Mouse (Mus musculus) gastrocnemius, adult 8-10 months (tissue): ENCODE measurements at regions not wholly inside any gene's neighbourhood (a gene's known extent, or its start where the extent isn't known, plus 50 kb on each side); places are given as distances from the start of the nearest gene placed in this dataset.

Experiments used
- DNase-seq, 2 experiments: peaks; one replicate each; pipeline ENCODE4 v3.0.0; 2022; ENCODE audit warnings: low spot score in 2 of 2

GRCm38 (mm10) chr14:9389180-9389579 lies 723.1 kb upstream of the 4930452B06Rik start:
- no peak for DNase-seq
